Mouse (Mus musculus): ENCODE results near the gene Pls1. TPM values are rescaled to one million over a fixed set of nuclear protein-coding genes. Genes with fewer than 3 reads are reported as not detected.

The Pls1 gene
- polyA plus RNA-seq, 1 experiment from 2014 or later, result 45.6 TPM

DNA sequence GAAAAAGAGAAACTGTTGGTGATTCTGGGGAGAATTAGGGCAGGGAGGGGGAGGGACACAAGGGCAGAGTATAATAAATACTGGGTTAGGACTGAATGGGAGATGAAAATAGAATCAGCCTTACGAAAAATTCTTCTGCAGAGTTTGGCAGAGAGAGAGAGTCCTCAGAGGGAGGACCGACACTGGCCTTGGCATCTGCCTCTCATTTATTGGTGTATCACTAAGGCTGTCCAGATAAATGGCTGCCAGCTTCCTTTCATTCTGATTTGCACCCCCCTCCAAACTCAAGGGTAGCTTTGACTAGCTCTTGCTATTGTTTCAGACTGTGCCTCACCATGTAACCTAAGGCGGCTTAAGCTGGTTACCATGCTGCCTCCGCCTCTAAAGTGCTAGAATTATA, 10.9 kb upstream of the Pls1 start:
- no peaks in the 10 kb centered on the region for H3K36me3 ChIP-seq (ENCODE audit: control insufficient read depth, insufficient read depth, low read length)
- H3K27ac ChIP-seq (replicated peaks), result no peak overlapping the region
- ATAC-seq (ENCODE audit: low FRiP score, low TSS enrichment) (no peak), DNase-seq (ENCODE audit: low spot score) (no peak)
- no peaks in the 10 kb centered on the region for H3K4me1 ChIP-seq (replicated peaks; ENCODE audit: control insufficient read depth, insufficient read depth)
- H3K9ac ChIP-seq (ENCODE audit: low read length), result no peak overlapping the region
- no peaks in the 10 kb centered on the region for H3K9me3 ChIP-seq (ENCODE audit: control insufficient read depth, low read length)
- WGBS, result 82% methylated on average over 4 of the region's 4 CpGs
- H3K4me2 ChIP-seq (replicated peaks; ENCODE audit: low read depth), result no peak overlapping the region
- no peak overlapping the region for H3K4me3 ChIP-seq (ENCODE audit: low read depth, low read length)
- TF ChIP-seq EP300 (optimal IDR thresholded peaks at IDR 0.05) (no peak), CTCF (IDR thresholded peaks at IDR 0.05; ENCODE audit: low read depth) (no peak)
- no peaks in the 10 kb centered on the region for H3K27me3 ChIP-seq (ENCODE audit: control insufficient read depth, insufficient read depth, low read length)

- Histone ChIP-seq H3K4me2 (replicated peaks; ENCODE audit: low read depth) (no peak overlapping the region), H3K36me3 (ENCODE audit: control insufficient read depth, insufficient read depth, low read length) (no peaks in the 10 kb centered on the region), H3K4me1 (replicated peaks; ENCODE audit: control insufficient read depth, insufficient read depth) (no peaks in the 10 kb centered on the region), H3K27ac (replicated peaks) (no peak overlapping the region), H3K4me3 (ENCODE audit: low read depth, low read length) (no peak overlapping the region), H3K27me3 (ENCODE audit: control insufficient read depth, insufficient read depth, low read length) (no peaks in the 10 kb centered on the region), H3K9me3 (ENCODE audit: control insufficient read depth, low read length) (no peaks in the 10 kb centered on the region), H3K9ac (ENCODE audit: low read length) (no peak overlapping the region)
- ATAC-seq (ENCODE audit: low FRiP score, low TSS enrichment), result no peak
- no peak for DNase-seq (ENCODE audit: low spot score)
- 55% methylated on average over 2 of the region's 2 CpGs for WGBS
- no peak for TF ChIP-seq CTCF (IDR thresholded peaks at IDR 0.05; ENCODE audit: low read depth)
- TF ChIP-seq EP300 (optimal IDR thresholded peaks at IDR 0.05), result no peak
Measured at GRCm38 (mm10) chr9:95854891-95855290, 9.8 kb upstream of the Pls1 start.

DNA sequence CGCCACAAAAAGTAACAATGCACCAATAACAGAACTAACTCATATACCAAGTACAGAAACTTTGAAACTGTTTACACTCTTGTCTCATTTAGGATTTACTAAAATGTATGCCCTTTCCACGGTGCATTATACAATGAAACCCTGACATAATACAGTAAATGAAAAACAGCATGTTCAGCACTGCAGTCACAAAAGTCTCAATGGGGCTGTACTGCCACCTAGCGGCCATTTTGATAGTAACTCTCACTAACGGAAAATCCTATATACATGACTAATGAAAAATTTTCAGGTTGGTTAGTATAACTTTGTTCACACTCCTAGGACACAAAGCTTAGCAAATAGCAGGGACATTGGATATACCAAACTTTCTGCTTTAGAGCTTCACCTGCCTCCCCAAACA, 7.8 kb upstream of the Pls1 start:
- Histone ChIP-seq H3K27me3 (ENCODE audit: control insufficient read depth, insufficient read depth, low read length) (no peaks in the 10 kb centered on the region), H3K27ac (replicated peaks) (no peak overlapping the region), H3K4me2 (replicated peaks; ENCODE audit: low read depth) (no peak overlapping the region), H3K9ac (ENCODE audit: low read length) (no peak overlapping the region), H3K36me3 (ENCODE audit: control insufficient read depth, insufficient read depth, low read length) (no peaks in the 10 kb centered on the region), H3K4me1 (replicated peaks; ENCODE audit: control insufficient read depth, insufficient read depth) (no peaks in the 10 kb centered on the region), H3K4me3 (ENCODE audit: low read depth, low read length) (no peak overlapping the region), H3K9me3 (ENCODE audit: control insufficient read depth, low read length) (no peaks in the 10 kb centered on the region)
- TF ChIP-seq CTCF (IDR thresholded peaks at IDR 0.05; ENCODE audit: low read depth) (peak; percentile 97), EP300 (optimal IDR thresholded peaks at IDR 0.05) (no peak)
- peak; percentile 81 for DNase-seq (ENCODE audit: low spot score)
- WGBS, result 22% methylated on average over 4 of the region's 4 CpGs
- ATAC-seq (ENCODE audit: low FRiP score, low TSS enrichment), result no peak

DNA sequence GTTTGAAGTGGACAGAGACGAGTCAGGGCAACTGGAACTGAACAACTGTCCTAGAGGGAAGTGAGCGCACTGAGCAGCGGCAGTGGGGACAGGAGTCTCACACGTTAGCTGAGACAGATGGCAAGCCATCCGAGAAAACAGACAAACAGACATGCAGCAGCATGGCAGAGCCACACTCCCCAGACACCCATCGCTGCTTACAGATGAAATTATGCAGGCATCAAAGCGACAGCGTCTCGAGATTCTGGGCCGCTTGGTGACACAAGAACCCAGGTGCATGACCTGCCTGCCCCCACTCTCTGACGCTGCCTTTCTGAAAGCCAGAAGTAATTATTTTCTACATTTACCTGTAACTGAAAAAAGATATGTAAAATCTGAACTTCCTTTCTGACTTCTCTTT, 6.6 kb upstream of the Pls1 start:
- DNase-seq (ENCODE audit: low spot score) (no peak), ATAC-seq (ENCODE audit: low FRiP score, low TSS enrichment) (no peak)
- Histone ChIP-seq H3K27ac (replicated peaks) (no peak overlapping the region), H3K9me3 (ENCODE audit: control insufficient read depth, low read length) (no peaks in the 10 kb centered on the region), H3K4me2 (replicated peaks; ENCODE audit: low read depth) (no peak overlapping the region), H3K27me3 (ENCODE audit: control insufficient read depth, insufficient read depth, low read length) (no peaks in the 10 kb centered on the region), H3K36me3 (ENCODE audit: control insufficient read depth, insufficient read depth, low read length) (no peaks in the 10 kb centered on the region), H3K4me1 (replicated peaks; ENCODE audit: control insufficient read depth, insufficient read depth) (no peaks in the 10 kb centered on the region), H3K4me3 (ENCODE audit: low read depth, low read length) (no peak overlapping the region), H3K9ac (ENCODE audit: low read length) (no peak overlapping the region)
- 62% methylated on average over 11 of the region's 11 CpGs for WGBS
- TF ChIP-seq EP300 (optimal IDR thresholded peaks at IDR 0.05) (no peak), CTCF (IDR thresholded peaks at IDR 0.05; ENCODE audit: low read depth) (no peak)

- 39% methylated on average over 4 of the region's 4 CpGs for WGBS
- DNase-seq (ENCODE audit: low spot score), result peak; percentile 52
- TF ChIP-seq CTCF (IDR thresholded peaks at IDR 0.05; ENCODE audit: low read depth), result no peak
- no peak for TF ChIP-seq EP300 (optimal IDR thresholded peaks at IDR 0.05)
- Histone ChIP-seq H3K27ac (replicated peaks) (peak overlapping the region; percentile 13; the same call in 1 of the 2 replicates), H3K9ac (ENCODE audit: low read length) (no peak overlapping the region), H3K4me2 (replicated peaks; ENCODE audit: low read depth) (peak overlapping the region; percentile 14; the same call in 1 of the 2 replicates), H3K36me3 (ENCODE audit: control insufficient read depth, insufficient read depth, low read length) (no peaks in the 10 kb centered on the region), H3K27me3 (ENCODE audit: control insufficient read depth, insufficient read depth, low read length) (0 out of 2 replicates have a peak, but pooled peaks cover 2% of the 10 kb centered on the region), H3K9me3 (ENCODE audit: control insufficient read depth, low read length) (no peaks in the 10 kb centered on the region), H3K4me1 (replicated peaks; ENCODE audit: control insufficient read depth, insufficient read depth) (0 out of 2 replicates have a peak, but pooled peaks cover 2% of the 10 kb centered on the region), H3K4me3 (ENCODE audit: low read depth, low read length) (no peak overlapping the region)
- ATAC-seq (ENCODE audit: low FRiP score, low TSS enrichment), result peak; percentile 73
Measured at GRCm38 (mm10) chr9:95845711-95846110, 600 bp upstream of the Pls1 start.

- ATAC-seq (ENCODE audit: low FRiP score, low TSS enrichment), result 0 out of 2 replicates have a peak, but pooled peaks have one; percentile 22
- Histone ChIP-seq H3K4me2 (replicated peaks; ENCODE audit: low read depth) (no peak overlapping the region), H3K4me1 (replicated peaks; ENCODE audit: control insufficient read depth, insufficient read depth) (no peaks in the 10 kb centered on the region)
Measured at GRCm38 (mm10) chr9:95839424-95839823, 5.7 kb downstream of the Pls1 start.

More at GRCm38 (mm10) chr9:95839424-95839823, 5.7 kb downstream of the Pls1 start:
- Histone ChIP-seq H3K27ac (replicated peaks) (no peak overlapping the region), H3K9me3 (ENCODE audit: control insufficient read depth, low read length) (no peaks in the 10 kb centered on the region), H3K4me3 (ENCODE audit: low read depth, low read length) (no peak overlapping the region), H3K27me3 (ENCODE audit: control insufficient read depth, insufficient read depth, low read length) (no peaks in the 10 kb centered on the region), H3K9ac (ENCODE audit: low read length) (no peak overlapping the region), H3K36me3 (ENCODE audit: control insufficient read depth, insufficient read depth, low read length) (no peaks in the 10 kb centered on the region)
- WGBS, result 69% methylated on average over 3 of the region's 3 CpGs
- TF ChIP-seq CTCF (IDR thresholded peaks at IDR 0.05; ENCODE audit: low read depth) (no peak), EP300 (optimal IDR thresholded peaks at IDR 0.05) (no peak)
- no peak for DNase-seq (ENCODE audit: low spot score)

All from stomach, postnatal 0 days (tissue).